Mouse (Mus musculus) layer of hippocampus, adult 9-11 months (tissue): ENCODE results near the gene Trio.

ENCODE experiments used
- DNase-seq: peaks from one replicate; pipeline ENCODE4 v3.0.0; 2022

Gene Trio

GRCm38 (mm10) chr15:27826048-27826637, 199.5 kb downstream of the Trio start:
- DNase-seq = no peak

GRCm38 (mm10) chr15:27825390-27825789, 200.3 kb downstream of the Trio start:
- DNase-seq = no peak

GRCm38 (mm10) chr15:27823581-27823980, 202.1 kb downstream of the Trio start:
- DNase-seq = no peak

- DNase-seq = no peak
Measured at GRCm38 (mm10) chr15:27822461-27822860, 203.2 kb downstream of the Trio start.

GRCm38 (mm10) chr15:27821651-27822364, 203.8 kb downstream of the Trio start:
- no peak for DNase-seq

- DNase-seq = peak; percentile 63
Measured at GRCm38 (mm10) chr15:27817096-27817495, 208.6 kb downstream of the Trio start.

- DNase-seq = no peak
Measured at GRCm38 (mm10) chr15:27814677-27815391, 210.8 kb downstream of the Trio start.

- DNase-seq = no peak
Measured at GRCm38 (mm10) chr15:27810793-27811488, 214.7 kb downstream of the Trio start.

- DNase-seq = no peak
Measured at GRCm38 (mm10) chr15:27810262-27810661, 215.4 kb downstream of the Trio start.

GRCm38 (mm10) chr15:27808596-27809276, 216.9 kb downstream of the Trio start:
- DNase-seq = peak; percentile 77

GRCm38 (mm10) chr15:27806219-27806618, 219.4 kb downstream of the Trio start:
- no peak for DNase-seq

GRCm38 (mm10) chr15:27805654-27806053, 220.0 kb downstream of the Trio start:
- DNase-seq = no peak

- no peak for DNase-seq
Measured at GRCm38 (mm10) chr15:27804447-27804846, 221.2 kb downstream of the Trio start.

- no peak for DNase-seq
Measured at GRCm38 (mm10) chr15:27803568-27804345, 221.9 kb downstream of the Trio start.

GRCm38 (mm10) chr15:27802243-27802642, 223.4 kb downstream of the Trio start:
- peak; percentile 82 for DNase-seq

GRCm38 (mm10) chr15:27801177-27801576, 224.5 kb downstream of the Trio start:
- no peak for DNase-seq

GRCm38 (mm10) chr15:27797480-27798155, 228.0 kb downstream of the Trio start:
- DNase-seq = no peak

- no peak for DNase-seq
Measured at GRCm38 (mm10) chr15:27796868-27797222, 228.8 kb downstream of the Trio start.

GRCm38 (mm10) chr15:27795942-27796867, 229.4 kb downstream of the Trio start:
- DNase-seq = no peak

GRCm38 (mm10) chr15:27793284-27793683, 232.4 kb downstream of the Trio start:
- no peak for DNase-seq
